Mouse (Mus musculus) lung, postnatal 0 days (tissue): ENCODE results near the gene Nfix.

ENCODE experiments used
- CTCF ChIP-seq: IDR thresholded peaks from 2 replicates; pipeline ENCODE4 v1.5.1; 2016; ENCODE audit warnings: antibody characterized with exemption, mild to moderate bottlenecking
- EP300 ChIP-seq: IDR thresholded peaks from 2 replicates; pipeline ENCODE4 v1.6.1; 2016; ENCODE audit warnings: antibody characterized with exemption, mild to moderate bottlenecking, control low read depth

DNA sequence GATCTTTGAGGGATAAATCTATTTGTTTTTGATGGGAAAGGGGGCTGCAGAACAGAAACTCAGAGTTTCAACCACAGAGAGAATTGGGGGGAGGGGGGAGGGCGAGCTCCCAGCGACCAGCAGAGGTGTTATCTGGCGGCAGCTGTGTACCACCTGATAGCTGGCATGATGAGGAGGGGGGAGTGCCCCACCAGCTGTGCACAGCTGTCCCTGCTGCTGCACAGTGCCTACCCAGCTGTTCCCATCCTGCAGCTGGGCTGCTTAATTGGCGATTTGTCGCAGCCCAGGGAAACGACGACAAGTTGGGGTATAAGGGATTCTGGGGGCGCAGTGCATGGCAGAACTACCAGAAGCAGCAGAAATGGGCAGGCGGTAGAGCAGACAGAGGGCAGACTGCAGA lies 75.5 kb downstream of the Nfix start:
- TF ChIP-seq CTCF (no peak), EP300 (no peak)
